Mouse (Mus musculus) forebrain, embryonic 14.5 days (tissue): ENCODE results near the gene Tcaf3. TPM values are rescaled to one million over a fixed set of nuclear protein-coding genes. Genes with fewer than 3 reads are reported as not detected.

Source experiments
- ATAC-seq: fragments of 200-750 bp; cut with Nextera tagmentation; 2 replicates; pipeline ENCODE4 v1.8.0; 2017; ENCODE audit warnings: mild to moderate bottlenecking, moderate library complexity
- DNase-seq: peaks from one replicate; pipeline ENCODE4 v3.0.0-alpha.2; 2015; ENCODE audit warnings: low spot score
- H3K27ac ChIP-seq: fragments of 300-500 bp; sonication (generic); 2 replicates; pipeline ENCODE4 v1.5.1; 2014; ENCODE audit warnings: low read depth, mild to moderate bottlenecking, control low read depth, low read length, moderate library complexity
- H3K27me3 ChIP-seq: fragments of 300-500 bp; sonication (generic); replicated peaks from 2 replicates; pipeline ENCODE4 v1.6.1; 2014; ENCODE audit warnings: low read length, control low read depth, mixed read lengths; ENCODE audit not compliant: control insufficient read depth, insufficient read depth
- H3K36me3 ChIP-seq: fragments of 300-500 bp; sonication (generic); 2 replicates; pipeline ENCODE4 v1.6.1; 2014; ENCODE audit warnings: low read length, control low read depth; ENCODE audit not compliant: control insufficient read depth, insufficient read depth
- H3K4me1 ChIP-seq: fragments of 300-500 bp; sonication (generic); 2 replicates; pipeline ENCODE4 v1.6.1; 2014; ENCODE audit warnings: antibody characterized with exemption, low read length, control low read depth; ENCODE audit not compliant: control insufficient read depth, insufficient read depth
- H3K4me2 ChIP-seq: fragments of 300-500 bp; sonication (generic); 2 replicates; pipeline ENCODE4 v1.6.1; 2014; ENCODE audit warnings: mild to moderate bottlenecking, control low read depth, low read length
- H3K4me3 ChIP-seq: fragments of 300-500 bp; sonication (generic); 2 replicates; pipeline ENCODE4 v1.5.1; 2014; ENCODE audit warnings: low read depth, low read length, control low read depth
- H3K9ac ChIP-seq: fragments of 300-500 bp; sonication (generic); 2 replicates; pipeline ENCODE4 v1.6.1; 2014; ENCODE audit warnings: mild to moderate bottlenecking, low read length, control low read depth, moderate library complexity
- H3K9me3 ChIP-seq: fragments of 300-500 bp; sonication (generic); replicated peaks from 2 replicates; pipeline ENCODE4 v1.6.1; 2016; ENCODE audit warnings: low read length, control low read depth, mixed read lengths; ENCODE audit not compliant: control insufficient read depth
- WGBS: fragments of 180-500 bp; shearing (Covaris S2); extraction: QIAGEN DNeasy Blood & Tissue Kit; methylation state at CpG from one replicate; pipeline ENCODE4 v1.1.7; 2014; 5-methylcytosine and 5-hydroxymethylcytosine counted together
- polyA plus RNA-seq: library from polyadenylated mRNA; unstranded; fragments of >200 nt; fragmentation: Nextera tagmentation; extraction: Ambion mirVana; gene quantifications from 2 replicates; pipeline ENCODE4 v1.2.1, GENCODE M21; 2014

Gene Tcaf3
- polyA plus RNA-seq, 1 experiment from 2014 or later: not detected

DNA sequence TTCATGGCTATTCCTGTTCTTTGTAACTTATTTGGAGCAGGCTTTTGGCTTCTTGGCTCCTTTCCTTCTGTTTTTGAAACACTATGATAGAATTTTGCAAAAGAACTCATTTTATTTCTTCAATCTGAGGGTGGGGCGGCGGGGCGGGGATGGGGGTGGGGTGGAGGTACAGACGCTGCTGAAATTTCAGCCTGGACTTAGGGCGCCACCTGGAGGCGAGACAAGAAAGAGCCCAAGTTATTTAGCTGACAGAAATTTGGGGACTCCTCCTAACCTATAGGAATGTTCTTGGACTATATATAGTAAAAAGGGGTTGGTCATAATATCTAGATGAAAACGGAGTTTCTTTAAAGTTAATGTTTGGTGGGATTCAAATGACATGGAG lies 14.0 kb downstream of the Tcaf3 start:
- WGBS: 0% methylated on average over 7 of the region's 7 CpGs

DNA sequence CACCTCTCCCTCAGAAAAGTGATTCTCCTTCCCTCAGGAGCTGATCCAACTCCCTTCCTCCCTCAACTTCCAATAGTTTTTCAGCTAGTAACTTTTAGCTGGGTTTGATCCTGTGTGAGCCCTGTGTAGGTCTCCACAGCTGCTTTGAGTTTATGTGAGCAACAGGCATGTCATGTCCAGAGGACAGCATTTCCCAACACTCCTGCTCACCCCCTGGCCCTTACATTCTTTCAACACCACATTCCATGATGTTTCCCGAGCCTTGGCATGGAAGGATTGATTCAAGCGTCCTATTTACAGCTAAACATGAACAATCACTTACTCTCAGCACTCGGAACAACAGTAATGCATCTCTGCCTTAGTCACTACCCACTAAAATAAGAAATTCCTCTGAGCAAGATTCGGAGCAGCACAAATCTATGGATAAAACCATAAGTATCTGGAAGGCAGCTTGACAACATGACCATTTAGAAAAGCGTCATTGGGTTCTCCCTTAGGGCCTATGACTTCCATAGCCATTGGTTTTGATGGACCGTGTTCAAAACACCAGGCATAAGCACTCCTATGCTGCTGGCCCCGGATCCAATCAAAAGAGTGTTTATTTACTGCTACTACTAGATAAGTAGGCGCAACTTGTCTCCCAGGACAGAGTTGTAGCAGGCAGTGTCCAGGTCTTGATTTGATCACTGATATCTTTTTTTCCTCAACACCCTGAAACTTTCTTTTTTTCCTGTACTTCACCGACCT lies 14.6 kb downstream of the Tcaf3 start:
- no peaks in the 10 kb centered on the region for H3K36me3 ChIP-seq
- no peak overlapping the region for H3K4me3 ChIP-seq
- H3K9me3 ChIP-seq: no peaks in the 10 kb centered on the region
- no peaks in the 10 kb centered on the region for H3K4me1 ChIP-seq
- no peak overlapping the region for H3K4me2 ChIP-seq
- no peak for ATAC-seq
- H3K9ac ChIP-seq: no peak overlapping the region
- WGBS: 69% methylated on average over 9 of the region's 9 CpGs
- no peak for DNase-seq
- H3K27ac ChIP-seq: no peak overlapping the region
- H3K27me3 ChIP-seq: no peaks in the 10 kb centered on the region

More for the DNA sequence above, 14.0 kb downstream of the Tcaf3 start:
- Histone ChIP-seq H3K9me3 (no peaks in the 10 kb centered on the region), H3K4me2 (no peak overlapping the region), H3K4me1 (no peaks in the 10 kb centered on the region), H3K9ac (no peak overlapping the region), H3K36me3 (no peaks in the 10 kb centered on the region), H3K27me3 (no peaks in the 10 kb centered on the region), H3K27ac (no peak overlapping the region), H3K4me3 (no peak overlapping the region)
- DNase-seq (peak; percentile 50), ATAC-seq (no peak)

DNA sequence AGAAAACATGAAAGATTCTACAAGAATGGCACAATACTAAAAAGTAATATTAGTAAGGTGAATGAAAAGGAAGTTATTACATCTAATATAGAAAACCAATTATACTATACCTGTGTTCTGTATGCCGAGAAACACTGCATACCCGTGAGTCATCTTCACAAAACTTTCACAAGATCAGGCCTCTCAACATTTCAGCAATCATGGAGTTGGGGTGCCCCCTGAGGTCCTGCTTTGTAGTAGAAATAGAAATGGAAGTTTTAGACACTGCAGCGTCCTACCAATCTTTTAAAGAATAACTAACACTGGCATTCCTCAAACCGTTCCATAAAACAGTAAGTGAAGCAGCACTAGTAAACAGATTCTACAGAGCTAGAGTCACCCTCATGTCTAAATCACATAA lies 18.8 kb downstream of the Tcaf3 start:
- 82% methylated on average over 4 of the region's 4 CpGs for WGBS
- Histone ChIP-seq H3K4me3 (no peak overlapping the region), H3K27me3 (no peaks in the 10 kb centered on the region), H3K36me3 (no peaks in the 10 kb centered on the region), H3K4me1 (no peaks in the 10 kb centered on the region), H3K27ac (no peak overlapping the region), H3K4me2 (no peak overlapping the region), H3K9me3 (no peaks in the 10 kb centered on the region), H3K9ac (no peak overlapping the region)
- DNase-seq (no peak), ATAC-seq (no peak)

DNA sequence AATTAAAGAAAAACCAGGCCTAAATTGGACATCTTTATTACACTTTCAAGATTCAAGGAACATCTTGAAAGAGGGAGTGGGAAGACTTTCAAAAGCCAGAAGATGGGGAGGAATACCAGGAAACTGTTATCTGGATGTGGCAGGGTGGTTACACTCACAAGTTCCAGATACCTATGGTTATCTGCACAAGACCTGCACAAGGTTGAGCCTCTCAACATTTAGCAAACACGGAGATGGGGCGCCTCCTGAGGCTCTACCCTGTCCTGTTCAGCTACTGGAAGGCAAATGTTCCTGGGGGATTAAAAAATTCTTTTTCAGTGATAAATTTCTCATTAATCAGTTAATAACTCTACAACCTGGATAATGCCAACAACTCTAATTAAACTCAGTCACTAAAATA lies 20.1 kb downstream of the Tcaf3 start:
- WGBS: 91% methylated on average over 2 of the region's 2 CpGs
- H3K4me3 ChIP-seq: no peak overlapping the region

DNA sequence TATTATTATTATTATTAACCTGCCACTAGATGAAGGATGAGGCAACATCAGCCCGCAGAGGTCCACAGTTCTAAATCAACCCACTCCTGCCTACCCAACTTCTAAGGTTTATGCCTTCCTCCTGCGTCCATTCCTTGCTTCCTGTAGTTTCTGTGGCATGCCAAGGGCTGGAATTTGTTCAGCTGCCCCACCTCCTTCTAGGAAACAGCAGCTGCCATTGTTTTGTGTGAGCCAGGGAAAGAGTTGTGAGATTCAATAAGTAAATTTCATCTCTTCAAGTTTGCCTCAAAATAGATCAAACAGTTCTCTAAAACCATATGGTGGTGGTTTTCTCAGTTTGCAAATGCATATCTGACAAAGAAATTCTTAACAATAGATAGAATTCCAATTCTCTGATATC lies 29.3 kb downstream of the Tcaf3 start:
- DNase-seq (no peak), ATAC-seq (no peak)
- Histone ChIP-seq H3K4me1 (no peaks in the 10 kb centered on the region), H3K27me3 (no peaks in the 10 kb centered on the region), H3K4me2 (no peak overlapping the region), H3K27ac (no peak overlapping the region), H3K9ac (no peak overlapping the region), H3K4me3 (no peak overlapping the region), H3K36me3 (no peaks in the 10 kb centered on the region), H3K9me3 (no peaks in the 10 kb centered on the region)
- 79% methylated on average over 2 of the region's 2 CpGs for WGBS

More for the DNA sequence above, 20.1 kb downstream of the Tcaf3 start:
- no peaks in the 10 kb centered on the region for H3K4me1 ChIP-seq
- no peaks in the 10 kb centered on the region for H3K9me3 ChIP-seq
- no peak overlapping the region for H3K27ac ChIP-seq
- ATAC-seq: no peak
- H3K36me3 ChIP-seq: no peaks in the 10 kb centered on the region
- no peak overlapping the region for H3K4me2 ChIP-seq
- DNase-seq: no peak
- H3K9ac ChIP-seq: no peak overlapping the region
- no peaks in the 10 kb centered on the region for H3K27me3 ChIP-seq

DNA sequence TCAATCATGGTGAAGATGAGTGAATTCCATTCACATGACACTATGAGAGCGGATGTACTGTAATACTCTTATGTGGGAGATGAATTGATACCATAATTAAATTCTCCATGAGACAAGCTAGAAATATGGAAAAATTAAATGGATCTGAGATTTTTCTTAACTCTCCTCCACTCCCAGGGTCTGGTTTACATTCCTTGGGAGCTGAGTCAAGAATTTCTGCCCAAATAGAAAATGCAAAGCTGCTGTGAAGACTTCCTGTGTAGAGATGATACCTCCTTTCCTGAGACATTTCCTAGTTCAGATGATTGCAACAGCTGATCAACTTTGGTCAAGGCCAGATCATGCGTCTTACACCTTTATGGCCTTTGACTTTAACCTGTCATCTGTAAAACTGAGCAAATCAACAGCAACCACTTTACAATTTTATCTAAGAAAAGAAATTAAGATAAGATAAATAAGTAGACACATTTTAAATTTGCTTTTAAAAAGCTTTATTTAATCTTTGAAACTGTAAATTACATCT lies 31.4 kb downstream of the Tcaf3 start:
- Histone ChIP-seq H3K9me3 (no peaks in the 10 kb centered on the region), H3K9ac (no peak overlapping the region), H3K4me2 (no peak overlapping the region), H3K27ac (no peak overlapping the region), H3K27me3 (no peaks in the 10 kb centered on the region), H3K4me1 (no peaks in the 10 kb centered on the region), H3K36me3 (no peaks in the 10 kb centered on the region), H3K4me3 (no peak overlapping the region)
- WGBS: 92% methylated on average over 2 of the region's 2 CpGs
- ATAC-seq: no peak
- DNase-seq: no peak

DNA sequence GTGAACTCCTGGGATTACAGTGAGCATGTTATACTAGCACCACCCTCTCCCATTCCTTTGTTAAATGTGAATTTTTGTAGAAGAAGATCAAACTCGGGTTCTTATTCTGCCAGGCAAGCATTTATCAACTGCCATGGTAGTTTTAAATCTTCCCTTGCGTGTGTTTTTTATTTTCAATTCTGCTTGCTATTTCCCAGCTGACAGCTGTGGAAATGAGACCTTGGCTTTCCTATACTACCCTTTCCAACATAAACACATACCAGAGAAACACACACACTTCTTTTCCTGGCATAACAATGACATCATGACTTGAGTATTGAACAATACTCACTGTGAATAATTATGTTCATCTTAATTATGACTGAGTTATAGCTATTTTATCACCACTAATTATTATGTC lies 35.2 kb downstream of the Tcaf3 start:
- H3K36me3 ChIP-seq: no peaks in the 10 kb centered on the region
- 77% methylated on average over 2 of the region's 2 CpGs for WGBS
- no peaks in the 10 kb centered on the region for H3K9me3 ChIP-seq
- no peak for ATAC-seq
- no peak overlapping the region for H3K4me2 ChIP-seq
- no peak overlapping the region for H3K27ac ChIP-seq
- no peaks in the 10 kb centered on the region for H3K27me3 ChIP-seq
- no peaks in the 10 kb centered on the region for H3K4me1 ChIP-seq
- no peak for DNase-seq
- H3K9ac ChIP-seq: no peak overlapping the region
- no peak overlapping the region for H3K4me3 ChIP-seq

DNA sequence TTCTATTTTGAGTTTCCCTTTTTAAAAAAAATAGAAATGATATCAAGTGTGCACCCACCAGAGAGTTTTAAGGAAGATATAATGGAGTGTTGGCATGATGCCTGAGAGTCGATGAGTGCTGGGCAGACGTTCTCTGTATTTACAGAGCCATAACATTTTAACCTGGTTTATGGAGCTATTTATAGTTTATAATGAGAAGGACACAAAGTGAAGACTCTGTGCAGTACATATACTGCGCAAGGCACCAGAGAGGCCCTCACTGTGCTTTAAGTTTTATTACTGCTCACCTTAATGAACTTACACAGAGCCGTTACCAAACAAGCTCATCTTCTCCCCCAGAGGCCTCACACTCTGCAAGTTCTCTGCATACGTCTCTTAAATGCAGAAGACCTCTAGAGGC lies 36.6 kb downstream of the Tcaf3 start:
- Histone ChIP-seq H3K27me3 (no peaks in the 10 kb centered on the region), H3K27ac (no peak overlapping the region), H3K4me2 (no peak overlapping the region), H3K4me3 (no peak overlapping the region), H3K9ac (no peak overlapping the region), H3K9me3 (no peaks in the 10 kb centered on the region), H3K4me1 (no peaks in the 10 kb centered on the region), H3K36me3 (no peaks in the 10 kb centered on the region)
- DNase-seq: no peak
- WGBS: 84% methylated on average over 5 of the region's 5 CpGs
- no peak for ATAC-seq

DNA sequence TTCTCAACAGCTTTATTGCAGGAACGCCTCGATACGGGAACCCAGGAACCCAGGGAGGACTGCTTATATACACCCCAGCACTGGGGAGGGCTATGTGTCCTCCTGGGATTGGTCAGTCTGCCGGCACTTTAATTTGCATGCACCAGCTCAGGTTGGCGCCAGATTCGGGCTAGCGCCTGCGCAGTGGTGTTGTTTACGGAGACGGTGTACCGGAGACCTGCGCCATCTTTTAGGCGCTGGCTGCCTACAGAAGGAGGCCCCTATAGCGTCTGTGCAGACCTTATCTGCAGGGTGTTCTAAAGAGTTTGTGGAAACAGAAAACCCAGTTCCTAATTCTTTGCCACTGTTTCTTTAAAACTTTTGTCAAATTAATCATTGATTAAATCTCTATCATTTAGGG lies 38.9 kb downstream of the Tcaf3 start:
- Histone ChIP-seq H3K4me3 (no peak overlapping the region), H3K27ac (no peak overlapping the region), H3K4me1 (no peaks in the 10 kb centered on the region), H3K4me2 (no peak overlapping the region), H3K27me3 (no peaks in the 10 kb centered on the region), H3K9ac (no peak overlapping the region), H3K9me3 (no peaks in the 10 kb centered on the region), H3K36me3 (no peaks in the 10 kb centered on the region)
- 96% methylated on average over 14 of the region's 14 CpGs for WGBS
- ATAC-seq (no peak), DNase-seq (no peak)
